Mouse (Mus musculus) kidney, adult 11 months (tissue): ENCODE measurements around the gene Gars.
A peak's percentile ranks its signal among the peaks of the same experiment; 100 is the strongest.

Source experiments
- DNase-seq: peaks from one replicate; pipeline ENCODE4 v3.0.0; 2022

Gars gene

DNA sequence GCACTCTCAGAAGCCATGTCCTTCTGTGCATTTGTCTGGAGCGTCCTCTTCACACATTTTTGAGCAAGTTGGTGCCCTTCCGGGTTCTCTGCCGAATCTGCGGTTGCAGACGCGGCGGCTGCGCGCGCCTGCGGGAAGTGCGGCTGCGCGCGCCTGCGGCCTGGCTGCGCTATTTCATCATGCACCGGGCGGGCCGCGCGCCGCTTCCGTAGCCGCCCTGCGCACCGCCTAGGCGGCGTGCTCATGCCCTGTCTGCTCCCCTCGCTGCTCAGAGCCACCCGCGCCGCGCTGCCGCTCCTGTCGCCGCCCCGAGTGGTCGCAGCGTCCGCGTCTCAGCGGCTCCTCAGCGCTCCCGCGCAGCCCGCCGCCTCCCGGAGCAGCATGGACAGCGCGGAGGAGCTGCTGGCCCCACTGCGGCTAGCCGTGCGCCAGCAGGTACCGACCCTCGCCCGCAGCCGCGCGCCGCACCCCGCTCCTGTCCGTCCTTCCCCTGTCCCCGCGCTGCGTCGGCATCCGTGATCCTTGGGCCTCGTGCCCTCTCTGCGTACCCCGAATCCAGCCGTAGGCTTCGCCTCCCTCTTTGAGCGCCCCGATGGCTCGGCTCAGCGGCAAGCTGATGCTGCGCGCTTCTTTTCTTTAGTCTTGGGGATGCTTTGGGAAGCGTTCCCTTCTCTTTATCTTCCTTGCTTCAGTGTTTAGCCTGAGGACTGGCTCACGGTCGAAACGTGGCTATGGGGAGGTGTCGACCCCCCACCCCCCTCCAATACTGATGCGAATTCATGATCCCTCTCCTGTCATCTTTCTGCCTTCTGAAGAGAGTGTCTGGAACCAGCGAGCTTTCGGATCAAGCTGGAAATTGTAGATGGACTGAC lies at the start of gene Gars:
Gene Gars, plus strand, starts transcription at position 209 of the 872 bp plus-strand sequence.
- DNase-seq = peak; percentile 85

- DNase-seq = no peak
Observed at GRCm38 (mm10) chr6:54988141-54988540, 49.7 kb upstream of the Gars start.

- DNase-seq = no peak
Observed at GRCm38 (mm10) chr6:54991189-54991588, 46.6 kb upstream of the Gars start.

DNA sequence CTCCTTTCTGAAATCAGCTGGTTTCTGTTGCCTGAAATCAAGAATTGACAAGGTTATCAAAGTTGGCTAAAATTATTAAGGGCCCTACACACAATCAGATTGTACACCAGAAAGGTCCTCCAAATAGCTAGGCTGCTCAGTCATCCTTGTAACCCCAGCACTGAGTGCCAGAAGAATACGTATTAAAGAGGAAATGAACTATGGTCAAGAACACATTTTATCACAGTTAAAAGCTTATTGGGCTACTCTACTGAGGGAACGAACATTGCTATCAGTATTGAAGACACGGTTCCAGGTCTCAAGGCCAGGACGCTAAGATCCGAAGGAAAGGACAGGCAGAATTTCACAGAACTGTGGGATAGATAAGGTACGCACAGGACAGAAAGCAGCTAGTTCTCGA lies 45.7 kb upstream of the Gars start:
- no peak for DNase-seq

- DNase-seq = peak; percentile 99
Observed at GRCm38 (mm10) chr6:54992734-54993260, 45.0 kb upstream of the Gars start, which contains the start of gene Ggct. TSS of gene Ggct (minus strand) at chr6:54992950.

- peak; percentile 28 for DNase-seq
Observed at GRCm38 (mm10) chr6:54996361-54996760, 41.4 kb upstream of the Gars start.

DNA sequence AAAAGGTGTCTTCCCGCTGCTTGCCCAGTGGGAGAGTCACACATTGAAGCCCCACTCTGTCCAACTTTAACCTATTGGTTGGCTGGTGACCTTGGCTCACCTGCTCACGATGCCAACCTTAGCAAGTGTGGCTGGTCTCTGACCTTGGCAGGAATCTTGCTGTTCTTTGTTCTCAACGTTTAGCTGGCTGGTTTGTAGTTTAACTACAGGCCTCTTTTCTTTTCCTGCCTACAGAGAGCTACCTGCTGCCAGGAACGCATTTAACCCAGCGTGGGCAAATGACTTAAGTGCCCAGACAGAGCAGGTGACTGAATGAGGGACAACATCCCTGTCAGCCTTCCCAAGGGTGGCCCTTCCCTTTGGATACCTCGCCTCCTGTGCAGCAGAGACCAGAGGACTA lies 40.1 kb upstream of the Gars start:
- DNase-seq = peak; percentile 84

- DNase-seq = no peak
Observed at GRCm38 (mm10) chr6:55001320-55001719, 36.5 kb upstream of the Gars start.

GRCm38 (mm10) chr6:55002438-55002837 lies 35.4 kb upstream of the Gars start:
- DNase-seq = no peak

DNA sequence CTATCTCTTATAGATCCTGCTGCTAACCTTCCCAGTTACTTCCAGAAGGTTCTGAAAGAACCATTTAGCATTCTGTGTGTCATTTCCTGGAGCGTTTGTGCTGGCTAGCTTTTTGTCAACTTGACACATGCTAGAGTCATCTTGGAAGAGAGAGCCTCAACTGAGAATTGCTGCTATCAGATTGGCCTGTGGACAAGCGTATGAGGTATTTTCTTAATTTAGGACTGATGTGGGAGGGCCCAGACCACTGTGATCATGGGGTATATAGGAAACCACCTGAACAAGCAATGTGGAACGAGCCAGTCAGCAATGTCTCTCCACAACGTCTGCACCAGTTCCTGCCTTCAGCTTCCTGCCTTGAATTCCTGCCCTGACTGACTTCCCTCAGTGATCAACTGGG lies 34.2 kb upstream of the Gars start:
- DNase-seq = no peak

GRCm38 (mm10) chr6:55008401-55008800 lies 29.4 kb upstream of the Gars start:
- no peak for DNase-seq

DNA sequence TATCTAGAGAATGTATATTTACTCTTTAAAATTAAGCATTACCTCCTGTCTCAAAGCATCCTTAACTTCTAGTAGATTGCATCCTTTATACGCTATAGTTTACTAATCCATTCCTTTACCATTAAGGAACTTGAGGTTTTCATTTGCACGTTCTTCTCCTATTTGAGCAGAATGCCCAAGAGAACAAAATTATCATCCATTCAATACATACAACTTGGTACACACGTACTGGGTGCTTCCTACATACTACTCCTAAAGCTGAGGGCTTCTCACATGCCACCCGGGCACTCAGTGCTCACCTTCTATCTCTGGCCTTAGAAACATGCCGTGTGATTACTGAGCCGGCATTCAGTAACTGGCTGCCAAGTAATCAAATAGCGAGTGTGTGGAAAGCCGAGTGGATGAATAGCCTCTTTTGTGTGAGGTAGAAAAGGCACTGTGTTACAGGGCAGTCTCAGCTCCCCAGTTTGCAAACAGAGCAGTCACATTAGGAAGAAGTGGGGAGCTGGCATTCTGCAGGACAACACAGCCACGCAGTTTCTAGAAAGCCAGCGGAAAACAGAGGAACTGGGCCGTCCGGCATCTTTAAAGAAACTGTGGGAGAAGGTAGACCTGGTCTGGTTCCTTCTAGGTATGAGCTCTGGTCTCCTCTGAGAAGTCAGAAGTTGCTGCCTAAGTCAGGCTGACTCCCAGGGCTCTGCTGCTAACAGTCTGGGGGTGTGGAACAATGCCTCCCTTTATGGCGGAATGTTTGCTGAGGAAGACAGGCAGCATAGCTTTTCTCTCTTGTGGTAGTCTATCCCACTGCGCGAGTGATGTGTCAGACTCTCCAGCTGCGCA lies 28.2 kb upstream of the Gars start:
- no peak for DNase-seq

DNA sequence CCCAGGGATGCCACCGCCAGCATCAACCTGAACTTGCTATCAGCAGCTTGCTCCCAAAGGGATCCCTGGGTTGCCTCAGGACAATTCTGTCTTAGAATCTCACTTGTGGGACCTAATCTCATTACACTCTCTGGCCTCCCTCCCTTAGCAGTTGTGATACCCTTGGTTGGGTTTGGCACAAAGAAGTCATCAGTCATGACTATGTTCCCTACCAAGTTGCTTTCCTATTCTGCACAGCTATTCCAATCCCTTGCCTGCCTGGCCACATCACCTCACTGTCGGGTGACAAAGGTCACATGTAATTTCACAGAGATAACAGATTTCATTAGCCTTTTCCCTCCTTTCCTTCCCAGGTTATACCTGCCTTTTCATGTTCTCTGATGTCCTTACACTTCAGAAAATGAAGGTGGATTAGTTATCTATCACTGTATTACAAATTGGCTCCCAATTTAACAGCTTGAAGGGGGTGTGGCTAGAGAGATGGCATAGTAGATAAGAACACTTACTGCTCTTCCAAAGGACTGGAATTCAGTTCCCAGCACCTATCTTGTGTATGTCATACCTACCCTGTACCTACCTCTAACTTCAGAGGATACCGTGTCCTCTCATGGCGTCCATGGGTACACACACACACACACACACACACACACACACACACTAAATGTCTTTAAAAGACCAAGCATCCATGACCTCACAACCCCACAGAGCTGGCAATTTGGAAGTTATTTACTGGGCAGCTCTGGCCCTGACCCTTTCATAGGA lies 27.3 kb upstream of the Gars start:
- no peak for DNase-seq

GRCm38 (mm10) chr6:55012516-55012915 lies 25.3 kb upstream of the Gars start:
- no peak for DNase-seq

GRCm38 (mm10) chr6:55014184-55014583 lies 23.6 kb upstream of the Gars start:
- DNase-seq = no peak

- DNase-seq = peak; percentile 67
Observed at GRCm38 (mm10) chr6:55016236-55016635, 21.6 kb upstream of the Gars start.

DNA sequence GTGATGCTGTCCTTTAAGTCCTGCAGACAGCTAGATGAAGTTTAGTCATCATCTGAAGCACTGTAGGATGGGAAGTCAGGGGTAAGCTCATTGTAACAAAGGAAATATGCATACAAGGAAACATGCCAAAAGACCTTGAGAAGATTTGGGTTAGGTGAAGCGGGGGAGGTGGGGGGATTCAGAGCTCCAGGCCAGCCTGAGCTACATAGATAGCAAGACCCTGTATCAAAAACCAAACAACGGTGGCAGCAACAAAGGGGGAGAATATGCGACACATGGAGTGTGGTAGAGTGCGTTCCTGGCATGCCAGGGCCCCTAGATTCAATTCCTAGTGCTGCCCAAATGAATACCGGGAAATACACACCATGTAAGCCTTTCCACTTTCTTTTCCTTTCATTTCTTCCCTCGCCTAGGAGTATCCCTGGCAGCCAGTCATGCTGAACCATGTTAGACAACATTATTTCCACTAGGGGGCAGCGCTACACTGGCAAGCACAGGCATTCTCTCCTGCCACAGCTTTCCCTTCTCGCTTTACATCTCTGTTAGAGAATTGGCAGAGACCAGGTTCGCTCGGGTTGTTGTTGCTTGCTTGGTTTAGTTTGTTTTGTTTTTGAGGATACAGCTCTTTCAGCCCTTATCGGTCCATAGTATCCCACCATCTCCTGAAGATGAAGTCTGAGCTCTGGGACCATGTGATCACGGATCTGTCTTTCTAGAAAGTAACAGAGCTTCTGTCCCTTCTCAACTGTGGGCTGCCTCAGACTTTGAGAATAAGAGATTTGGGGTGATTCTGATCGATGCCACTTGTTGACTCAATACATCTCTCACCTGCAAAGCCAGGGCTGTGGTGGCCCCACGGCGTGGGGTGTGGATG lies 20.9 kb upstream of the Gars start:
- DNase-seq = peak; percentile 62

DNA sequence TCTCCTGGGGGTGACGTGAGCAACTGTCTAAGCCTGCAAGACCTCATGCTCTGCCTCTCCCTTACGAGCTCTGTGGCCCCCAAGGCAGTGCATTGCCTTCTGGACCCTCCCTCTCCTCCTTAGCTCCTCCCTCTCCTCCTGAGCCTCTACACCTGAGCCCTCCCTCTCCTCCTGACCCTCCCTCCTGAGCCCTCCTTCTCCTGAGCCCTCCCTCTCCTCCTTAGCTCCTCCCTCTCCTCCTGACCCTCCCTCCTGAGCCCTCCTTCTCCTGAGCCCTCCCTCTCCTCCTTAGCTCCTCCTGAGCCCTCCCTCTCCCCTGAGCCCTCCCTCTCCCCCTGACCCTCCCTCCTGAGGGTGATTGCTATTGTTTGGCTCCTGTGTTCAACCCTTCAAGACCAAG lies 19.4 kb upstream of the Gars start:
- DNase-seq = no peak

DNA sequence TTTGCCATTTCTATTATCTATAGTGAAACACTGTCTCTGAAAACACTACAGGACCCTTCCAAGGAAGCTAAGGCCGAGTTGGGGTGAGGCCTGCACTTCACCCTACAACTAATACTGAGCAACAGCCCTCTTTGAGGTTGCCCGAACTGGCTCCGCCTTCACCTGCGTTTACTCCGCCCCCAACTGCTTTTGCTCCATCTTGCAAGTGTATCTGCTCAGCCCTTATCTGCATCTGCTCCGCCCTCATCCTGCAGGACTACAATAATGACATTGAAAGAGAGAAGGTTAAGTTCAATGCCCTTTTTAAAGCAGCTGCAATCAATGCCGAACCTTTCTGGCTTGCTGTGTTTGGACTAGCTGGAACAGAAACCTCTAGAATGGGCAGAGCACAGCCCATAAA lies 16.0 kb upstream of the Gars start:
- DNase-seq = no peak

DNA sequence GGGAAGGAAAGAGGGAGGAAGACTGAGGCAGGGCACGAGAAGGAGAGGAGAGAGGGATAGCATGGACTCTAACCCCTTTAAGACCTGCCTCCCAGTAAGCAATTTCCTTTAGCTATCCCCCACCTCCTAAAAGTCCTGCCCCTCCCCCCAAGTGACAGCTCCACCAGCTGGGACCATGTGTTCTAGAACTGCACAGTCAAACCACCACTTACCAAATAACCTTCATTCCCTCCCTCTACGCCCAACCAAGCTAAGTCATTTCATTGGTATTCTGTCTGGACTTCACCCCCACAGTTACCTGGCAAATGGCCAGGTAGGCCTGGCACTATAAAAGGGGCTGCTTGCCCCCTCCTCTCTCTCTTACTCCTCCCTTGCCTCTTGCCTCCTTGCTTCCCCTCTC lies 10.2 kb upstream of the Gars start:
- no peak for DNase-seq

GRCm38 (mm10) chr6:55036731-55037130 lies 1.1 kb upstream of the Gars start:
- DNase-seq = no peak
